Mouse (Mus musculus): ENCODE data around the gene Sufu. TPM values are rescaled to one million over a fixed set of nuclear protein-coding genes. Genes with fewer than 3 reads are reported as not detected.
A peak's percentile ranks its signal among the peaks of the same experiment; 100 is the strongest.

The Sufu gene
- polyA plus RNA-seq, 1 experiment from 2014 or later, result 19.0 TPM

- 0% methylated on average over 28 of the region's 64 CpGs for WGBS
- peak; percentile 37 for ATAC-seq
- H3K4me1 ChIP-seq (ENCODE audit: control insufficient read depth, insufficient read depth, low read length), result peaks cover 26% of the 10 kb centered on the region
- peak within 1 kb of the TSS; percentile 87 for H3K9ac ChIP-seq (ENCODE audit: low read depth, low read length)
- H3K27ac ChIP-seq (ENCODE audit: low read length), result peak within 1 kb of the TSS; percentile 98
- H3K4me2 ChIP-seq (ENCODE audit: low read length), result peak within 1 kb of the TSS; percentile 89
- peak within 1 kb of the TSS; percentile 64 for H3K4me3 ChIP-seq (ENCODE audit: low read depth, low read length)
- H3K9me3 ChIP-seq (replicated peaks; ENCODE audit: control insufficient read depth, low read length, poor library complexity, severe bottlenecking), result no peaks in the 10 kb centered on the region
- H3K27me3 ChIP-seq (ENCODE audit: control insufficient read depth, insufficient read depth, low read depth, low read length), result no peaks in the 10 kb centered on the region
- H3K36me3 ChIP-seq (ENCODE audit: control insufficient read depth, insufficient read depth, low read length), result no peaks in the 10 kb centered on the region
Observed at GRCm38 (mm10) chr19:46501401-46502068, 104.8 kb downstream of the Sufu start, which contains the start of gene Trim8. Gene Trim8 (plus strand): TSS chr19:46501702.

- no peak for ATAC-seq
- Histone ChIP-seq H3K4me1 (ENCODE audit: control insufficient read depth, insufficient read depth, low read length) (peaks cover 31% of the 10 kb centered on the region), H3K27me3 (ENCODE audit: control insufficient read depth, insufficient read depth, low read depth, low read length) (no peaks in the 10 kb centered on the region), H3K27ac (ENCODE audit: low read length) (peak overlapping the region; percentile 98), H3K4me3 (ENCODE audit: low read depth, low read length) (peak overlapping the region; percentile 64), H3K9me3 (replicated peaks; ENCODE audit: control insufficient read depth, low read length, poor library complexity, severe bottlenecking) (no peaks in the 10 kb centered on the region), H3K9ac (ENCODE audit: low read depth, low read length) (peak overlapping the region; percentile 87), H3K36me3 (ENCODE audit: control insufficient read depth, insufficient read depth, low read length) (no peaks in the 10 kb centered on the region), H3K4me2 (ENCODE audit: low read length) (peak overlapping the region; percentile 89)
- 1% methylated on average over 33 of the region's 46 CpGs for WGBS
Observed at GRCm38 (mm10) chr19:46502069-46502455, 105.4 kb downstream of the Sufu start.

- no peak for ATAC-seq
- H3K4me3 ChIP-seq (ENCODE audit: low read depth, low read length), result peak overlapping the region; percentile 64
- H3K9ac ChIP-seq (ENCODE audit: low read depth, low read length), result peak overlapping the region; percentile 87
- H3K27me3 ChIP-seq (ENCODE audit: control insufficient read depth, insufficient read depth, low read depth, low read length), result no peaks in the 10 kb centered on the region
- peak overlapping the region; percentile 89 for H3K4me2 ChIP-seq (ENCODE audit: low read length)
- peaks cover 37% of the 10 kb centered on the region for H3K4me1 ChIP-seq (ENCODE audit: control insufficient read depth, insufficient read depth, low read length)
- no peaks in the 10 kb centered on the region for H3K9me3 ChIP-seq (replicated peaks; ENCODE audit: control insufficient read depth, low read length, poor library complexity, severe bottlenecking)
- no peaks in the 10 kb centered on the region for H3K36me3 ChIP-seq (ENCODE audit: control insufficient read depth, insufficient read depth, low read length)
- peak overlapping the region; percentile 98 for H3K27ac ChIP-seq (ENCODE audit: low read length)
- WGBS, result 0% methylated on average over 53 of the region's 53 CpGs
Observed at GRCm38 (mm10) chr19:46502471-46503166, 105.9 kb downstream of the Sufu start.

DNA sequence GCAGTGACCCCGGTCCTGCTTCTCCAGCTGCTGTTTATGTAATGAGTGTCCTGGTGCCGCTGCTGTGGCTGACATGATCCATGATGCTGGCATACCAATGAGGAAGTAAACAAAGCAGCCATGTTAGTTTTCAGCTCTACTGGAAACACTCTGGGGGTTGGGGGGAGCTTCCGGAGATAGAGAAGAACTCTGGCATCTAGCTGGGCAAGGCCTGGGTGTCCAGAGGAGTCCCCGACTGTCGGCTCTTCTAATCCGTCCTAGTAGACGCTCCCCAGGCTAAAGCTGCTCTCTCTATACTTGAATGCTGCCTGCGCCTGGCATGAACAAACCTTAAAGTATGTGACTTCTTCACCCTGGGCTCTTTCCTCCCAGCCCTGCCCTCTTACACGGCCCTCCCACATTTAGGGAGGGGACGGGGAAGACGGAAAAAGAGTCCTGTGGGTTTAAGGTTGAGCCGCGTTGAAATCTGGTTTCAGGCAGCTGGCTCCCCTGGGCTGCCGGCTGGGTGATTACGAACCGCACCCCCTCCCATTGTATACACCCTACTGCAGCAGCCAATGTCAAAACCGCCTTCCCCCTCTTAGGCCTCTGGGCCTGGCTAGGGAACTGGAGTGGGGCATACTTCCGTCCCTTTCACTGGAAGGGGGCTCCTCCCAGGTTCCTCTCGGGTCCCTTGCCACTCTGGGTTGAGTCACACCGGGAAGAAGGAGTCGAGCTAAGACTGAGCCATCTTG, 106.8 kb downstream of the Sufu start:
- H3K4me1 ChIP-seq (ENCODE audit: control insufficient read depth, insufficient read depth, low read length), result peaks cover 46% of the 10 kb centered on the region

DNA sequence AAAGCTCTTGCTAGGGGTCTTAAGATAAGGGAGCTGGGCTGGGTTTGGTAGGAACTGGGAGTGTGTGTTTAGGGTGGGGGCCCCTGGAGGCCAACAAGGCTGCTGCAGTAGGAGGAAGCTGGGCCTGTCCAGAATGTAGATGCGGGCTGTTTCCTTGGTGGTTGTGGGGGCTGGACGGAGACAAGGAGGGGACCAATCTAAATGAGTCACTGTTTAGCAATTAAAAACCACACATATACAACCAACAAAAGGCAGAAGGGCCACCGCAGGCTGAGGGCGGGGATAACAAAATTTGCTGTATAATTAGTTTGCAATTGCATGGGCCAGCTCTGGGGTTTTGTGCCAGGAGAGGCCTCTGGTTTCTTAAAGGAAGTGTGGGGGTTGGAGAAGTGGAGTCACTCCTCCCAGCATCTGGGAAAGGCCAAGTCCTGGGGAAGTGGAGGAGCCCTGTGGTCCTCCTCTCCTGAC, 107.4 kb downstream of the Sufu start:
- Histone ChIP-seq H3K27ac (ENCODE audit: low read length) (peak overlapping the region; percentile 98), H3K36me3 (ENCODE audit: control insufficient read depth, insufficient read depth, low read length) (peaks cover 3% of the 10 kb centered on the region; the same call in 1 of the 2 replicates), H3K9me3 (replicated peaks; ENCODE audit: control insufficient read depth, low read length, poor library complexity, severe bottlenecking) (no peaks in the 10 kb centered on the region), H3K9ac (ENCODE audit: low read depth, low read length) (peak overlapping the region; percentile 87), H3K4me3 (ENCODE audit: low read depth, low read length) (peak overlapping the region; percentile 64), H3K4me1 (ENCODE audit: control insufficient read depth, insufficient read depth, low read length) (peaks cover 50% of the 10 kb centered on the region), H3K4me2 (ENCODE audit: low read length) (peak overlapping the region; percentile 89), H3K27me3 (ENCODE audit: control insufficient read depth, insufficient read depth, low read depth, low read length) (no peaks in the 10 kb centered on the region)
- ATAC-seq, result no peak
- 0% methylated on average over 4 of the region's 4 CpGs for WGBS

More for the DNA sequence above, 106.8 kb downstream of the Sufu start:
- peak overlapping the region; percentile 87 for H3K9ac ChIP-seq (ENCODE audit: low read depth, low read length)
- H3K36me3 ChIP-seq (ENCODE audit: control insufficient read depth, insufficient read depth, low read length), result peaks cover 3% of the 10 kb centered on the region; the same call in 1 of the 2 replicates
- H3K27ac ChIP-seq (ENCODE audit: low read length), result peak overlapping the region; percentile 98
- under 1% methylated on average over 21 of the region's 21 CpGs for WGBS
- H3K4me3 ChIP-seq (ENCODE audit: low read depth, low read length), result peak overlapping the region; percentile 64
- H3K27me3 ChIP-seq (ENCODE audit: control insufficient read depth, insufficient read depth, low read depth, low read length), result no peaks in the 10 kb centered on the region
- no peaks in the 10 kb centered on the region for H3K9me3 ChIP-seq (replicated peaks; ENCODE audit: control insufficient read depth, low read length, poor library complexity, severe bottlenecking)
- no peak for ATAC-seq
- H3K4me2 ChIP-seq (ENCODE audit: low read length), result peak overlapping the region; percentile 89

DNA sequence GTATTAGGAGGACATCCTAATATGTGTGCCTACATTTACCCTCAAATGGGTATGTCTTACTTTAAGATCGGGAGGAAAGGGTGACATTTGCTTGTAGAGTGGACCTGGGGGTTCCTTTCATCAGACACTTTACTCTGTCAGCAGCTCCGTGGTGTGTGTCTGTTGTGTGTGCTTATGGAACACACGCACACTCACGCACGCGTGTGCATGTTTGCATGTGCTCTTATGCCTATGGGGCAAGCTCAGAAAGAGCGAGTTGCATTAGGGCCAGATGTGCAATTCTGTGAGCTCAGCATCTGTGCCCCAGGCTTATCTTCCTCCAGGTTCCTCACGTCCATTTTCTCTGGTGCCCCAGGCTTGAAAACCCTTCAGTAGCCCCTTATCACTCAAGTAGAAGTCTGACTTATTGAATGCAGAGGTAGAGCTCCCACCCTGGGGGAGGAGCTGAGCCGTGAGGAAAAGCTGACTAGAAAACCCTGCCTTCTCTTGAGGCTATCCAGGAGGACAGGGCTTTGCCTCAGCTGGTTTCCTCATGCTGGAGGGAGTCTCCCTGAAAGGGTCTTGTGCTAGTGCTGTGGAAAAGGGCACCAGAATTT, 108.2 kb downstream of the Sufu start:
- Histone ChIP-seq H3K36me3 (ENCODE audit: control insufficient read depth, insufficient read depth, low read length) (peaks cover 3% of the 10 kb centered on the region; the same call in 1 of the 2 replicates), H3K27ac (ENCODE audit: low read length) (peak overlapping the region; percentile 98), H3K9me3 (replicated peaks; ENCODE audit: control insufficient read depth, low read length, poor library complexity, severe bottlenecking) (no peaks in the 10 kb centered on the region), H3K27me3 (ENCODE audit: control insufficient read depth, insufficient read depth, low read depth, low read length) (no peaks in the 10 kb centered on the region), H3K4me3 (ENCODE audit: low read depth, low read length) (peak overlapping the region; percentile 64), H3K9ac (ENCODE audit: low read depth, low read length) (peak overlapping the region; percentile 87), H3K4me1 (ENCODE audit: control insufficient read depth, insufficient read depth, low read length) (peaks cover 55% of the 10 kb centered on the region), H3K4me2 (ENCODE audit: low read length) (peak overlapping the region; percentile 89)
- no peak for ATAC-seq
- 46% methylated on average over 9 of the region's 9 CpGs for WGBS

GRCm38 (mm10) chr19:46505646-46506371, 109.1 kb downstream of the Sufu start:
- Histone ChIP-seq H3K4me3 (ENCODE audit: low read depth, low read length) (peak overlapping the region; percentile 64), H3K36me3 (ENCODE audit: control insufficient read depth, insufficient read depth, low read length) (peaks cover 3% of the 10 kb centered on the region; the same call in 1 of the 2 replicates), H3K4me2 (ENCODE audit: low read length) (peak overlapping the region; percentile 89), H3K27ac (ENCODE audit: low read length) (peak overlapping the region; percentile 81; the same call in 1 of the 2 replicates), H3K27me3 (ENCODE audit: control insufficient read depth, insufficient read depth, low read depth, low read length) (no peaks in the 10 kb centered on the region), H3K4me1 (ENCODE audit: control insufficient read depth, insufficient read depth, low read length) (peaks cover 61% of the 10 kb centered on the region), H3K9me3 (replicated peaks; ENCODE audit: control insufficient read depth, low read length, poor library complexity, severe bottlenecking) (no peaks in the 10 kb centered on the region), H3K9ac (ENCODE audit: low read depth, low read length) (peak overlapping the region; percentile 56)
- WGBS, result 60% methylated on average over 8 of the region's 8 CpGs
- ATAC-seq, result no peak

- H3K27ac ChIP-seq (ENCODE audit: low read length), result peak overlapping the region; percentile 81
- no peak for ATAC-seq
- H3K4me3 ChIP-seq (ENCODE audit: low read depth, low read length), result peak overlapping the region; percentile 19
- H3K36me3 ChIP-seq (ENCODE audit: control insufficient read depth, insufficient read depth, low read length), result peaks cover 3% of the 10 kb centered on the region; the same call in 1 of the 2 replicates
- H3K4me2 ChIP-seq (ENCODE audit: low read length), result peak overlapping the region; percentile 89
- no peaks in the 10 kb centered on the region for H3K27me3 ChIP-seq (ENCODE audit: control insufficient read depth, insufficient read depth, low read depth, low read length)
- H3K9ac ChIP-seq (ENCODE audit: low read depth, low read length), result peak overlapping the region; percentile 56
- H3K9me3 ChIP-seq (replicated peaks; ENCODE audit: control insufficient read depth, low read length, poor library complexity, severe bottlenecking), result no peaks in the 10 kb centered on the region
- H3K4me1 ChIP-seq (ENCODE audit: control insufficient read depth, insufficient read depth, low read length), result peaks cover 61% of the 10 kb centered on the region
- 22% methylated on average over 3 of the region's 3 CpGs for WGBS
Observed at GRCm38 (mm10) chr19:46506372-46506717, 109.6 kb downstream of the Sufu start.

Data from midbrain, embryonic 16.5 days (tissue).